Mouse (Mus musculus): ENCODE results near the gene Smoc1.

GRCm38 (mm10) chr12:80988286-80988685 is 38.3 kb upstream of the Smoc1 start:
- no peak for TF ChIP-seq CTCF (IDR thresholded peaks at IDR 0.05; ENCODE audit: low read depth)
- no peak for TF ChIP-seq EP300 (IDR thresholded peaks at IDR 0.05; ENCODE audit: low read depth)

Measured in liver, postnatal 0 days (tissue).